Mouse (Mus musculus) kidney, postnatal 0 days (tissue): ENCODE results near the gene Slc2a4. TPM values are rescaled to one million over a fixed set of nuclear protein-coding genes. Genes with fewer than 3 reads are reported as not detected.

Source experiments
- ATAC-seq: fragments of 200-750 bp; cut with Nextera tagmentation; replicated peaks from 2 replicates; pipeline ENCODE4 v1.8.0; 2017; ENCODE audit warnings: low read depth, moderate number of reproducible peaks, moderate TSS enrichment, moderate library complexity; ENCODE audit not compliant: low FRiP score
- DNase-seq: peaks from one replicate; pipeline ENCODE4 v3.0.0-alpha.2; 2016; ENCODE audit warnings: low spot score
- H3K27ac ChIP-seq: fragments of 300-500 bp; sonication (generic); 2 replicates; pipeline ENCODE4 v1.5.1; 2014; ENCODE audit warnings: mild to moderate bottlenecking
- H3K27me3 ChIP-seq: fragments of 300-500 bp; sonication (generic); 2 replicates; pipeline ENCODE4 v1.6.1; 2014; ENCODE audit warnings: low read length, mixed read lengths; ENCODE audit not compliant: insufficient read depth
- H3K36me3 ChIP-seq: fragments of 300-500 bp; sonication (generic); 2 replicates; pipeline ENCODE4 v1.6.1; 2014; ENCODE audit warnings: low read length, mixed read lengths; ENCODE audit not compliant: insufficient read depth
- H3K4me1 ChIP-seq: fragments of 300-500 bp; sonication (generic); replicated peaks from 2 replicates; pipeline ENCODE4 v1.6.1; 2014; ENCODE audit warnings: antibody characterized with exemption, low read length, mixed read lengths; ENCODE audit not compliant: insufficient read depth
- H3K4me2 ChIP-seq: fragments of 300-500 bp; sonication (generic); 2 replicates; pipeline ENCODE4 v1.6.1; 2014; ENCODE audit warnings: mild to moderate bottlenecking, low read length, moderate library complexity, mixed read lengths
- H3K4me3 ChIP-seq: fragments of 300-500 bp; sonication (generic); replicated peaks from 2 replicates; pipeline ENCODE4 v1.5.1; 2014; ENCODE audit warnings: low read depth, low read length
- H3K9ac ChIP-seq: fragments of 300-500 bp; sonication (generic); 2 replicates; pipeline ENCODE4 v1.6.1; 2014; ENCODE audit warnings: low read depth, low read length
- H3K9me3 ChIP-seq: fragments of 300-500 bp; sonication (generic); replicated peaks from 2 replicates; pipeline ENCODE4 v1.6.1; 2016; ENCODE audit warnings: low read length, inconsistent platforms, mixed read lengths
- CTCF ChIP-seq: IDR thresholded peaks from 2 replicates; pipeline ENCODE4 v1.5.1; 2016; ENCODE audit warnings: antibody characterized with exemption, low read depth, mild to moderate bottlenecking, moderate library complexity
- WGBS: fragments of 180-500 bp; shearing (Covaris S2); extraction: QIAGEN DNeasy Blood & Tissue Kit; methylation state at CpG from one replicate; pipeline ENCODE4 v1.1.7; 2014; 5-methylcytosine and 5-hydroxymethylcytosine counted together
- polyA plus RNA-seq: library from polyadenylated mRNA; unstranded; fragments of >200 nt; fragmentation: Nextera tagmentation; extraction: Ambion mirVana; gene quantifications from 2 replicates; pipeline ENCODE4 v1.2.1, GENCODE M21; 2015

Gene Slc2a4
- polyA plus RNA-seq, 1 experiment from 2014 or later, result 21.4 TPM

DNA sequence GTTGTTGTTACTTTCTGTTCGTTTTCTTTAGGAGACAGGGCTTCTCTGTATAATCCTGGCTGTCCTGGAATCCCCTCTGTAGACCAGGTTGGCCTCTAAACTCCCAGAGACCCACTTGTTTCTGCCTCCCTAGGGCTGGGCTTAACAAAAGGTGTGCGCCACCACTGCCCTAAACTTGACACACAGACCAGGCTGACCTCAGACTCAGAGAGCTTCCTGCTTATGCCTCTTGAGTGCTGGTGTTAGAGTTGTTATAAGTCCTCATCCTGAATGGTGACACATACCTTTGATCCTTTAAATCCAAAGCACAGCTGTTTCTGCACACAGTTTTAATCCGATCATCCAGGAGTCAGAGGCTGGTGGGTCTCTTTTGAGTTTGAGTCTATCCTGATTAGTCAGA, 44.9 kb upstream of the Slc2a4 start:
- no peak overlapping the region for H3K4me3 ChIP-seq
- H3K9ac ChIP-seq, result no peak overlapping the region
- no peaks in the 10 kb centered on the region for H3K27me3 ChIP-seq
- TF ChIP-seq CTCF, result no peak
- DNase-seq (no peak), ATAC-seq (no peak)
- H3K4me2 ChIP-seq, result peak overlapping the region; percentile 73
- WGBS, result 87% methylated on average over 3 of the region's 3 CpGs
- peaks cover 35% of the 10 kb centered on the region for H3K36me3 ChIP-seq
- no peaks in the 10 kb centered on the region for H3K9me3 ChIP-seq
- H3K27ac ChIP-seq, result no peak overlapping the region
- peaks cover 7% of the 10 kb centered on the region for H3K4me1 ChIP-seq

DNA sequence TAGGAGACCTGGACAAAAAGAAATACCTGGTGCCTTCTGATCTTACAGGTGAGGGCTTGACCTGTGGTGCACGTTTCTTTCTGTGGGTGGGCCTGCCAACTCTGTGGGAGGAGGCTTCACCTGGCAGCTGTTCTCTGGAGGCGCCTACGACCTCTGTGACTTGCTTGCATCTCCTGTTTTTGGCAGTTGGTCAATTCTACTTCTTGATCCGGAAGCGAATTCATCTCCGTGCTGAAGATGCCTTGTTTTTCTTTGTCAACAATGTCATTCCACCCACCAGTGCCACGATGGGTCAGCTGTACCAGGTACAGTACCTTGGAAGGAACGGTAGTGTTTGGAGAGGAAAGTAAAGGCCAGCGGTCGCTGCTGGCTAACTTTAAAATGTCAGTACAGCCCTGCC, 44.4 kb upstream of the Slc2a4 start:
- DNase-seq, result no peak
- Histone ChIP-seq H3K9ac (peak overlapping the region; percentile 85; the same call in 1 of the 2 replicates), H3K27me3 (no peaks in the 10 kb centered on the region), H3K4me2 (peak overlapping the region; percentile 73), H3K4me1 (peaks cover 7% of the 10 kb centered on the region), H3K9me3 (no peaks in the 10 kb centered on the region), H3K27ac (no peak overlapping the region), H3K4me3 (peak overlapping the region; percentile 82), H3K36me3 (peaks cover 39% of the 10 kb centered on the region)
- no peak for TF ChIP-seq CTCF
- ATAC-seq, result no peak
- 65% methylated on average over 10 of the region's 10 CpGs for WGBS

DNA sequence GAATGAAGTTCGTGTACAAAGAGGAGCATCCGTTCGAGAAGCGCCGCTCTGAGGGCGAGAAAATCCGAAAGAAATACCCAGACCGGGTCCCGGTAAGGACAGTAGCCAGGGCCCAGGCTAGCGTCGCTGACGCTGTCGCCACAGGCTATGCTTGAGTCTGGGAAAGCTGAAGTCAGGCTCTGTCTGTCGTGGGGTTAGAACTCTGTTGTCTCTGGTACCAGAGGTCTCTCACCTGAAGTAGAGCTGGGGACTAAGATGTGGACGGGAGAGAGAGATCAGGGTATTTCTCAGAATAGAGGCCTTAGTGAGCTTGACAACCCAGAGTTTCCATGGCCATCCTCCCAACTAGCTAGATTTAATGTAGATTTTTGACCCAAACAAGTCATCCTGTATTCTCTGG, 43.7 kb upstream of the Slc2a4 start:
- peaks cover 7% of the 10 kb centered on the region for H3K4me1 ChIP-seq
- no peaks in the 10 kb centered on the region for H3K27me3 ChIP-seq
- TF ChIP-seq CTCF, result no peak
- no peak for DNase-seq
- peaks cover 45% of the 10 kb centered on the region for H3K36me3 ChIP-seq
- H3K27ac ChIP-seq, result peak overlapping the region; percentile 84
- no peak for ATAC-seq
- H3K4me3 ChIP-seq, result peak overlapping the region; percentile 82
- peak overlapping the region; percentile 85 for H3K9ac ChIP-seq
- peak overlapping the region; percentile 73 for H3K4me2 ChIP-seq
- H3K9me3 ChIP-seq, result no peaks in the 10 kb centered on the region
- WGBS, result 0% methylated on average over 15 of the region's 15 CpGs

DNA sequence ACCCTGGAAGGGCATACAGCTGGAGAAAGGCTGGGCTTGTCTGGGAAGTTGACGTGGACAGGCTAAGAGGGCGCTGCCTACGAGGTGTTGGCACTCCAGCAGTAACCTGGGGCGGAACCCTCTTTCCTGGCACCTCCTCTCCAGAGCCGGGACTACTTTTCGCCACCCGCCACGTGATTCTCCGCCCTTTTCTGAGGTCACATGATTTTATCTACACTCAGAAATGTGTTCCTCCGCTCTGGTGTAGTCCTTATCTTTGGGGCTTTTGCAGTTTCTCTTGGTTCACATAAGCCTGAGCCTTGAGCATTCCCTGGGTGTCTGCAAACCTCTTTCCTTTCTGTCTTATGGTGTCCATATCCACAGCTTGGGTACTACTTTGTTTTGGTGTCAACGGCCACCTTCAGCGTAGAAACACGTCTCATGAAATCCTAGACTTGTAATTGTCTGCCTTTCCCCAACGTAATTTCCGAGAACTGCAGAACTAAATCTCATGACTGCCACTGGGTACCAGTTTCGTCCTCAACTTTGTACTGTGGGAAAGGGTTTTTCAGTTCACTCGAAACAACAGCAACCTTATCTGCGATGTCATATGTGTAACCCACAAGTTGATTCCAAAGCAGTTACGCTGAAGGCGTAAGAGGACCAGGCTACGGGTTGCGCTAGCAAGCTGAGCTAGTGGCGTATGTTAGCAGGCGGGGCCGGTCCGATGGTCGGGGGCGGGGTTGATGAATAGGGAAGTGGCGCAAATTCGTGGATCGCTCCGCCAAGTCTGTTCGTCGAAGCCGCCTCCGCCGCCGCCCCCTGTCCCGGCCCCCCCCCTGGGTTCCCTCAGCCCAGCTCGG, 43.1 kb upstream of the Slc2a4 start, which contains the start of gene Gabarap:
Gene Gabarap, plus strand, starts transcription at position 294 of the 842 bp plus-strand sequence.
- no peak for TF ChIP-seq CTCF
- ATAC-seq (peak; percentile 71), DNase-seq (peak; percentile 99)
- Histone ChIP-seq H3K9ac (peak within 1 kb of the TSS; percentile 85), H3K4me1 (peaks cover 7% of the 10 kb centered on the region), H3K4me2 (peak within 1 kb of the TSS; percentile 73), H3K27ac (peak within 1 kb of the TSS; percentile 84), H3K4me3 (peak within 1 kb of the TSS; percentile 82), H3K36me3 (peaks cover 51% of the 10 kb centered on the region), H3K27me3 (no peaks in the 10 kb centered on the region), H3K9me3 (no peaks in the 10 kb centered on the region)
- WGBS, result under 1% methylated on average over 40 of the region's 40 CpGs

DNA sequence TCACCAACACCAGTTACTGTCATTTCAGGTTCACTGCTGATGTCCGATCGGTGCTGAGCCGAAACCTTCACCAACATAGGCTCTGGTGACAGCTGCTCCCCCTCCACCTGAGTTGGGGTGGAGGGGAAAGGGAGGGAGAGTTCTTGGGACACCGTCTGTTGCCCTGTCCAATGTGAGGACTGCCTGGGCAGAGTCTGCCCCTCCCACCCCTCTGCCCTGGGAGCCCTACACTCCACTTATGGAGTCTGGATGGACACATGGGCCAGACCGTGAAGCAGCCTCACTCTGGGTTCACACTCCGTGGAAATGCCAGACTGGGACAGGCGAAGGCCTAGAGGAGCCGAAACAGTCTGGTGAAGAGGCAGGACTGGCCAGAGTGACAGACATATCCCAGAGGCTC, 42.0 kb upstream of the Slc2a4 start:
- ATAC-seq (no peak), DNase-seq (no peak)
- Histone ChIP-seq H3K27me3 (no peaks in the 10 kb centered on the region), H3K9ac (no peak overlapping the region), H3K4me2 (no peak overlapping the region), H3K27ac (peak overlapping the region; percentile 84; the same call in 1 of the 2 replicates), H3K4me1 (peaks cover 7% of the 10 kb centered on the region), H3K4me3 (no peak overlapping the region), H3K36me3 (peaks cover 58% of the 10 kb centered on the region), H3K9me3 (no peaks in the 10 kb centered on the region)
- 83% methylated on average over 8 of the region's 8 CpGs for WGBS
- no peak for TF ChIP-seq CTCF

DNA sequence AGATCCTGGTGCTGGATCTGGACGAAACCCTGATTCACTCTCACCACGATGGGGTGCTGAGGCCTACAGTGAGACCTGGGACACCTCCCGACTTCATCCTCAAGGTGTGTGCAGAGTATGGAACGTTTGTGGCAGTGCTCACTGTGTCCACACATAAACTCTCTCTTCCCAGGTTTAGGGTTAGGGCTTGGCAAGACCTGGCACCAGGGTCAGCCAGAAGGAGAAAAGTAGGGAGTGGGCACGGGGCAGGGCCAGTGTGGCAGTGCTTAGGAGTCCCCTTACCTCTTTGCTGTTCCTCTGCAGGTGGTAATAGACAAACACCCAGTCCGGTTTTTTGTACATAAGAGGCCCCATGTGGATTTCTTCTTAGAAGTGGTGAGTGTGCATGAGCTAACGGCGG, 36.4 kb upstream of the Slc2a4 start:
- no peak overlapping the region for H3K4me2 ChIP-seq
- H3K4me1 ChIP-seq, result peaks cover 21% of the 10 kb centered on the region; the same call in 1 of the 2 replicates
- no peak overlapping the region for H3K4me3 ChIP-seq
- no peaks in the 10 kb centered on the region for H3K9me3 ChIP-seq
- TF ChIP-seq CTCF, result no peak
- WGBS, result 88% methylated on average over 8 of the region's 8 CpGs
- no peak for ATAC-seq
- no peak for DNase-seq
- H3K27me3 ChIP-seq, result no peaks in the 10 kb centered on the region
- peaks cover 46% of the 10 kb centered on the region for H3K36me3 ChIP-seq
- H3K27ac ChIP-seq, result no peak overlapping the region
- H3K9ac ChIP-seq, result no peak overlapping the region
